ENCODE assay signal across 29 mouse cellular contexts in genomic region chr17:42310136-42310535, GRCm38 (mm10). TPM values are rescaled to one million over a fixed set of nuclear protein-coding genes. Genes with fewer than 3 reads are reported as not detected.
"Had no signal": no experiment of that assay in that cellular context is flagged by ENCODE, and none has a peak within 500 bp of the region (broad histone marks: within the 10 kb centered on the region; RNA-seq: fewer than 3 reads in every experiment).

No protein-coding gene starts in this region.

- H3K9ac ChIP-seq: heart, embryonic 12.5 days; hindbrain, embryonic 12.5 days; hindbrain, embryonic 14.5 days; intestine, embryonic 15.5 days; kidney, embryonic 15.5 days; limb, embryonic 13.5 days; limb, embryonic 15.5 days; liver, embryonic 12.5 days; liver, embryonic 14.5 days had no signal

- H3K4me3 ChIP-seq: heart, adult 2 months; heart, embryonic 10.5 days; heart, embryonic 12.5 days; hindbrain, embryonic 10.5 days; hindbrain, embryonic 12.5 days; intestine, embryonic 15.5 days; kidney, embryonic 15.5 days; limb, embryonic 13.5 days; limb, embryonic 15.5 days; liver, embryonic 12.5 days had no signal

- H3K9me3 ChIP-seq: heart, embryonic 10.5 days; heart, embryonic 12.5 days; hindbrain, embryonic 10.5 days; hindbrain, embryonic 12.5 days; intestine, embryonic 15.5 days; kidney, embryonic 15.5 days; limb, embryonic 13.5 days; limb, embryonic 15.5 days; liver, embryonic 12.5 days had no signal

- DNase-seq: gastrocnemius, postnatal 14 days; gastrocnemius, postnatal 36 days; heart, adult 11 months; heart, adult 2 months; heart, postnatal 10 days; heart, postnatal 4 days; kidney, adult 18-20 months; kidney, adult 9 months; kidney, postnatal 14 days; kidney, postnatal 36 days; layer of hippocampus, adult 9-11 months; layer of hippocampus, postnatal 36 days had no signal

- H3K27me3 ChIP-seq: heart, embryonic 12.5 days; hindbrain, embryonic 12.5 days; intestine, embryonic 15.5 days; kidney, embryonic 15.5 days; limb, embryonic 13.5 days; limb, embryonic 15.5 days had no signal

- ATAC-seq: hindbrain, embryonic 16.5 days; inflammation-experienced regulatory T-cells, adult 6 months; intestine, embryonic 15.5 days; intestine, postnatal 0 days; liver, embryonic 12.5 days had no signal

- H3K4me2 ChIP-seq: heart, embryonic 12.5 days; hindbrain, embryonic 12.5 days; hindbrain, embryonic 14.5 days; intestine, embryonic 15.5 days; kidney, embryonic 15.5 days; limb, embryonic 13.5 days; limb, embryonic 15.5 days; liver, embryonic 12.5 days had no signal

- H3K27ac ChIP-seq: heart, adult 2 months; heart, embryonic 10.5 days; hindbrain, embryonic 10.5 days; hindbrain, embryonic 12.5 days; hindbrain, embryonic 14.5 days; intestine, embryonic 15.5 days; kidney, embryonic 15.5 days; kidney, postnatal 0 days; limb, embryonic 13.5 days; limb, embryonic 15.5 days; liver, embryonic 12.5 days; liver, embryonic 14.5 days had no signal

- H3K4me1 ChIP-seq: heart, embryonic 10.5 days; heart, embryonic 12.5 days; hindbrain, embryonic 10.5 days; hindbrain, embryonic 12.5 days; intestine, embryonic 15.5 days; kidney, embryonic 15.5 days; liver, embryonic 12.5 days had no signal

- H3K36me3 ChIP-seq: heart, embryonic 10.5 days; heart, embryonic 12.5 days; hindbrain, embryonic 10.5 days; hindbrain, embryonic 12.5 days; intestine, embryonic 15.5 days; kidney, embryonic 15.5 days; limb, embryonic 13.5 days; limb, embryonic 15.5 days; liver, embryonic 12.5 days had no signal

RNA-seq across cellular contexts. Expression of gene Ptchd4, which starts 5.6 kb away (rescaled TPM):
- polyA plus RNA-seq: heart, adult 2 months; inflammation-experienced regulatory T-cells, adult 6 months; liver, adult 2 months; liver, embryonic 14.5 days; liver, embryonic 16.5 days had no signal
